8 mouse cellular contexts compared by ENCODE assay signal in the genomic region with DNA sequence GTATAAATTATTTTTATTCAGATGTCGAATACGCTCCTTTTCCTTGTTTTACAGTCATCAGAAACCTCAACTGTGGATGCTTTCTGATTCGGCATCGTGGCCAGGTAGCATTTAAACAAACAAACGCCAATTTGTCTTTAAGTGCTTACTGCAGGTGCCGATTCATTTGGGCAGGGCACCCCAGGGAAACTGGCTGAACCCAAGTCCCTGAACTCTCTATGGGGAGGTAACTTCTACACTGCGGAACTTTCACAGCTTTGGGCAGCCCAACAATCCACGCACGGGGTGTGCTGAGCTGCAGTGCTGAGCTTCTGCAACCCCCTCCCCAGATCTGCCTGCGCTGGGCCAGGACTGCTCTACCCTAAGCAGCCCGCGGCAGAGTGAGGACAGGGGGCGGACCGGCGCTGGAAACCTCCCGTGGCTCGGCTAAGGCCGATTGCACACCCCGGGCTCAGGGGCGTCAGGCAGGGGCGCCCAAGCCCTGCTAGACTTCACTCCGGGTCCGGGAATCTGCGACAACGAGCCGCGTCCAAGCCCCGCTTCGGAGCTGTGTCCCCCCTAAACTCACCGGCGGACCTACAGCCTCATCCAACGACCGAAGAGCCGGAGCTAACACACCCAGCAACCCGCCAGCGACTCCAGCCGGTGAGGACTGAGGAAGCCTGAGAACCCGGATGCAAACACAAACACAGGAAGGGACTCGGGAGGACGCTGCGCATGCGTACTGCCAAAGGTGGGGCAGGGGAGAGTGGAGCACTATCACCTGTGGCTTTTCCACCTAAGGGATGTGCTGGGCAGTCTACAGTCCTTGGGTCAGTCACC. TPM values are rescaled to one million over a fixed set of nuclear protein-coding genes. Genes with fewer than 3 reads are reported as not detected.
A peak's percentile ranks its signal among the peaks of the same experiment; 100 is the strongest.
DNase-seq lines count a peak whose midpoint lies in the region; ATAC-seq and TF ChIP-seq lines count a peak whose summit lies in the region.

A gene (minus strand): TSS at position 701 of the 822 bp plus-strand sequence.

- WGBS in forebrain, embryonic 16.5 days, result 3% methylated on average over 42 of the region's 42 CpGs
- WGBS in lung, embryonic 14.5 days, result 3% methylated on average over 42 of the region's 42 CpGs
- WGBS in olfactory bulb, adult 2 months, result 1% methylated on average over 42 of the region's 42 CpGs
- WGBS in thymus, adult 2 months, result 3% methylated on average over 42 of the region's 42 CpGs

- no peaks in the 10 kb centered on the region for H3K9me3 ChIP-seq in ES-E14 (ENCODE audit: control insufficient read depth, insufficient read depth, low read depth, low read length)
- H3K9me3 ChIP-seq in forebrain, embryonic 16.5 days (ENCODE audit: control insufficient read depth, low read length), result no peaks in the 10 kb centered on the region
- H3K9me3 ChIP-seq in lung, embryonic 14.5 days (ENCODE audit: low read depth, low read length), result no peaks in the 10 kb centered on the region

- H3K27ac ChIP-seq in ES-E14 (ENCODE audit: insufficient read depth, low read depth, low read length, poor library complexity, severe bottlenecking), result no peak within 1 kb of the TSS
- peak within 1 kb of the TSS; percentile 78 for H3K27ac ChIP-seq in forebrain, embryonic 16.5 days (ENCODE audit: low read length)
- H3K27ac ChIP-seq in layer of hippocampus, adult 2 months, result peak within 1 kb of the TSS; percentile 87
- peak within 1 kb of the TSS; percentile 69; the same call in 1 of the 2 replicates for H3K27ac ChIP-seq in lung, embryonic 14.5 days (ENCODE audit: low read depth)
- H3K27ac ChIP-seq in olfactory bulb, adult 2 months (ENCODE audit: insufficient read depth, low read depth, low read length), result no peak within 1 kb of the TSS
- peak within 1 kb of the TSS; percentile 8; the same call in 1 of the 2 replicates for H3K27ac ChIP-seq in thymus, adult 2 months (ENCODE audit: control insufficient read depth, insufficient read depth, low read length)

- peak; percentile 81 for DNase-seq in ES-E14 (ENCODE audit: low read depth, low spot score)
- peak; percentile 89 to 91 for DNase-seq in cerebellum, adult 18-20 months
- DNase-seq in heart, postnatal 36 days, result peak; percentile 80 to 84
- peak; percentile 89 to 90 for DNase-seq in layer of hippocampus, adult 2 months (ENCODE audit: low spot score in 2 of 2)
- DNase-seq in lung, embryonic 14.5 days, result peak; percentile 90
- DNase-seq in thymus, adult 2 months, result peak; percentile 83

- H3K27me3 ChIP-seq in forebrain, embryonic 16.5 days (replicated peaks; ENCODE audit: control insufficient read depth, insufficient read depth, low read length), result no peaks in the 10 kb centered on the region
- no peaks in the 10 kb centered on the region for H3K27me3 ChIP-seq in lung, embryonic 14.5 days (ENCODE audit: insufficient read depth, low read length)
- H3K27me3 ChIP-seq in thymus, adult 2 months (ENCODE audit: control insufficient read depth, insufficient read depth, low read length), result no peaks in the 10 kb centered on the region

- intact Hi-C loops in heart, postnatal 36 days (cut with DNase I), result loop anchor here (2.0 kb wide), 1 partner anchor 35 kb away; a partner anchor contains a TSS

- peak within 1 kb of the TSS; percentile 78 for H3K9ac ChIP-seq in ES-E14 (ENCODE audit: insufficient read depth, low read depth, low read length, poor library complexity, severe bottlenecking)
- peak within 1 kb of the TSS; percentile 86 for H3K9ac ChIP-seq in forebrain, embryonic 16.5 days (replicated peaks; ENCODE audit: low read depth, low read length)
- H3K9ac ChIP-seq in lung, embryonic 14.5 days, result peak within 1 kb of the TSS; percentile 87

- 0 out of 4 replicates have a peak, but pooled peaks cover 0 to 2% of the 10 kb centered on the region in 2 experiments for H3K4me1 ChIP-seq in ES-E14 (ENCODE audit: control insufficient read depth in 2 of 2, insufficient read depth in 2 of 2, low read length in 2 of 2, poor library complexity in 1 of 2)
- H3K4me1 ChIP-seq in forebrain, embryonic 16.5 days (replicated peaks; ENCODE audit: control insufficient read depth, insufficient read depth, low read length), result peaks cover 7% of the 10 kb centered on the region
- no peaks in the 10 kb centered on the region; the same call in 1 of the 2 replicates for H3K4me1 ChIP-seq in lung, embryonic 14.5 days (ENCODE audit: insufficient read depth)
- H3K4me1 ChIP-seq in olfactory bulb, adult 2 months (ENCODE audit: control insufficient read depth, insufficient read depth, low read length), result no peaks in the 10 kb centered on the region
- H3K4me1 ChIP-seq in thymus, adult 2 months (replicated peaks; ENCODE audit: control insufficient read depth, insufficient read depth, low read length), result no peaks in the 10 kb centered on the region

- peak; percentile 97 for ATAC-seq in forebrain, embryonic 16.5 days
- ATAC-seq in lung, embryonic 14.5 days (ENCODE audit: insufficient read depth), result peak; percentile 97

- H3K36me3 ChIP-seq in ES-E14 (ENCODE audit: control insufficient read depth, insufficient read depth, low read length, poor library complexity, severe bottlenecking), result no peaks in the 10 kb centered on the region
- H3K36me3 ChIP-seq in forebrain, embryonic 16.5 days (ENCODE audit: control insufficient read depth, insufficient read depth), result no peaks in the 10 kb centered on the region; the same call in 1 of the 2 replicates
- H3K36me3 ChIP-seq in lung, embryonic 14.5 days (ENCODE audit: insufficient read depth), result peaks cover 12% of the 10 kb centered on the region; the same call in 1 of the 2 replicates
- no peaks in the 10 kb centered on the region for H3K36me3 ChIP-seq in thymus, adult 2 months (ENCODE audit: control insufficient read depth, insufficient read depth, low read length)

- peak; percentile 37; the same call in 1 of the 2 replicates for TF ChIP-seq POLR2A in olfactory bulb, adult 2 months (IDR thresholded peaks at IDR 0.05; ENCODE audit: insufficient read depth, low read depth, low read length)
- peak; percentile 82; the same call in 1 of the 2 replicates for TF ChIP-seq POLR2A in thymus, adult 2 months (IDR thresholded peaks at IDR 0.05; ENCODE audit: control insufficient read depth, extremely low read depth, insufficient read depth, low read length, poor library complexity)

- TF ChIP-seq CTCF in layer of hippocampus, adult 2 months (conservative IDR thresholded peaks at IDR 0.05), result peak; percentile 55
- TF ChIP-seq CTCF in lung, embryonic 14.5 days (IDR thresholded peaks at IDR 0.05; ENCODE audit: low read depth), result peak; percentile 49
- TF ChIP-seq CTCF in olfactory bulb, adult 2 months (IDR thresholded peaks at IDR 0.05; ENCODE audit: insufficient read depth, low read depth, low read length), result no peak
- no peak for TF ChIP-seq CTCF in thymus, adult 2 months (IDR thresholded peaks at IDR 0.05; ENCODE audit: borderline replicate concordance, control insufficient read depth, extremely low read depth, insufficient read depth, low read length, poor library complexity)

- peak within 1 kb of the TSS; percentile 75 for H3K4me2 ChIP-seq in forebrain, embryonic 16.5 days (ENCODE audit: low read length)
- peak within 1 kb of the TSS; percentile 70 for H3K4me2 ChIP-seq in lung, embryonic 14.5 days

- H3K4me3 ChIP-seq in ES-E14 (ENCODE audit: insufficient read depth in 1 of 2, low read depth in 1 of 2, low read length in 2 of 2, poor library complexity in 1 of 2, severe bottlenecking in 1 of 2), result peak within 1 kb of the TSS; percentile 73 to 82
- H3K4me3 ChIP-seq in forebrain, embryonic 16.5 days (replicated peaks; ENCODE audit: low read length), result peak within 1 kb of the TSS; percentile 65
- peak within 1 kb of the TSS; percentile 84 for H3K4me3 ChIP-seq in layer of hippocampus, adult 2 months
- H3K4me3 ChIP-seq in lung, embryonic 14.5 days (ENCODE audit: low read depth, low read length), result peak within 1 kb of the TSS; percentile 70
- peak within 1 kb of the TSS; percentile 70 for H3K4me3 ChIP-seq in olfactory bulb, adult 2 months (ENCODE audit: insufficient read depth, low read depth, low read length)
- peak within 1 kb of the TSS; percentile 86 for H3K4me3 ChIP-seq in thymus, adult 2 months (ENCODE audit: control insufficient read depth, insufficient read depth, low read length)

- in situ Hi-C loops in ES-E14 (cut with MboI; ENCODE audit: low sequenced_read_pairs in 2 of 2, unreplicated experiment in 2 of 2), result no loop called here

TF ChIP-seq in ES-E14, 5 proteins besides CTCF, POLR2A, EP300 and RAD21:
- TF ChIP-seq HCFC1 (IDR thresholded peaks at IDR 0.05; ENCODE audit: borderline replicate concordance, insufficient read depth, low read length), result peak; percentile 52; the same call in 1 of the 2 replicates
- TF ChIP-seq ZC3H11A (IDR thresholded peaks at IDR 0.05; ENCODE audit: borderline replicate concordance, low read depth, low read length), result no peak

RNA-seq across cellular contexts. Expression of the gene that starts here (rescaled TPM):
- total RNA-seq in ES-E14 (2012; rRNA removed), result 7.4 and 10.7 TPM in 2 replicates
- polyA plus RNA-seq in forebrain, embryonic 16.5 days (2015; fragmentation: Nextera tagmentation; extraction: Ambion mirVana), result 31.5 and 40.1 TPM in 2 replicates
- 10 to 100 TPM; 10.9 to 11.6 TPM for total RNA-seq in heart, postnatal 36 days (2021)
- 10 to 100 TPM; 17.4 to 17.8 TPM for total RNA-seq in layer of hippocampus, adult 2 months (2021)
- 37.7 and 42.9 TPM in 2 replicates for polyA plus RNA-seq in lung, embryonic 14.5 days (2014; fragmentation: Nextera tagmentation; extraction: Ambion mirVana)
- polyA plus RNA-seq in olfactory bulb, adult 2 months (2012; ENCODE audit: insufficient read depth, insufficient read length, low replicate concordance, missing spikeins), result not detected in 2 replicates
- polyA plus RNA-seq in thymus, adult 2 months (2012; rRNA removed), result 14.2 and 16.4 TPM in 2 replicates

Comparison
In these comparisons a context has a peak if more than half of its experiments do, and no peak if none do; other contexts are left out.
1. H3K27ac ChIP-seq: peak in forebrain, embryonic 16.5 days (single experiment), layer of hippocampus, adult 2 months (single experiment), lung, embryonic 14.5 days (single experiment) and thymus, adult 2 months (single experiment); none in ES-E14 (single experiment) and olfactory bulb, adult 2 months (single experiment).
2. CTCF ChIP-seq: peak in layer of hippocampus, adult 2 months (single experiment) and lung, embryonic 14.5 days (single experiment); none in olfactory bulb, adult 2 months (single experiment) and thymus, adult 2 months (single experiment).
3. Peak in every context shown above with its lines, with median percentiles within 50 percentile points of each other: DNase-seq, H3K4me3 ChIP-seq and H3K9ac ChIP-seq.